Mouse (Mus musculus) cerebellum, adult 8-10 months (tissue): Measurements from ENCODE around the gene Prex1.
A peak's percentile ranks its signal among the peaks of the same experiment; 100 is the strongest.

Experiments
- DNase-seq: peaks from one replicate; pipeline ENCODE4 v3.0.0; 2022

Prex1 gene

GRCm38 (mm10) chr2:166682866-166683265 is 30.8 kb downstream of the Prex1 start:
- DNase-seq = no peak

- DNase-seq = no peak
Observed at GRCm38 (mm10) chr2:166678959-166679759, 34.5 kb downstream of the Prex1 start.

GRCm38 (mm10) chr2:166676933-166677332 is 36.7 kb downstream of the Prex1 start:
- no peak for DNase-seq

GRCm38 (mm10) chr2:166676498-166676897 is 37.1 kb downstream of the Prex1 start:
- DNase-seq = no peak

- no peak for DNase-seq
Observed at GRCm38 (mm10) chr2:166675588-166676444, 37.8 kb downstream of the Prex1 start.

GRCm38 (mm10) chr2:166674693-166675092 is 38.9 kb downstream of the Prex1 start:
- no peak for DNase-seq

GRCm38 (mm10) chr2:166673951-166674350 is 39.7 kb downstream of the Prex1 start:
- no peak for DNase-seq

GRCm38 (mm10) chr2:166672171-166672965 is 41.3 kb downstream of the Prex1 start:
- no peak for DNase-seq

GRCm38 (mm10) chr2:166671614-166672013 is 42.0 kb downstream of the Prex1 start:
- no peak for DNase-seq

GRCm38 (mm10) chr2:166671019-166671418 is 42.6 kb downstream of the Prex1 start:
- no peak for DNase-seq

- no peak for DNase-seq
Observed at GRCm38 (mm10) chr2:166669922-166670321, 43.7 kb downstream of the Prex1 start.

GRCm38 (mm10) chr2:166667790-166668695 is 45.6 kb downstream of the Prex1 start:
- no peak for DNase-seq

GRCm38 (mm10) chr2:166666175-166666574 is 47.5 kb downstream of the Prex1 start:
- no peak for DNase-seq

GRCm38 (mm10) chr2:166665244-166665922 is 48.2 kb downstream of the Prex1 start:
- no peak for DNase-seq

- DNase-seq = no peak
Observed at GRCm38 (mm10) chr2:166664506-166664905, 49.1 kb downstream of the Prex1 start.

- no peak for DNase-seq
Observed at GRCm38 (mm10) chr2:166663250-166663961, 50.2 kb downstream of the Prex1 start.

- DNase-seq = no peak
Observed at GRCm38 (mm10) chr2:166662595-166663160, 51.0 kb downstream of the Prex1 start.

- DNase-seq = peak; percentile 37
Observed at GRCm38 (mm10) chr2:166661971-166662370, 51.7 kb downstream of the Prex1 start.

GRCm38 (mm10) chr2:166661498-166661897 is 52.1 kb downstream of the Prex1 start:
- no peak for DNase-seq

GRCm38 (mm10) chr2:166658380-166658779 is 55.3 kb downstream of the Prex1 start:
- no peak for DNase-seq
